Mouse (Mus musculus) heart, embryonic 13.5 days (tissue): ENCODE measurements at regions not wholly inside any gene's neighbourhood (a gene's known extent, or its start where the extent isn't known, plus 50 kb on each side); places are given as distances from the start of the nearest gene placed in this dataset.
A peak's percentile ranks its signal among the peaks of the same experiment; 100 is the strongest.
"Not testable (repeated sequence)": the region's sequence is repeated elsewhere in the genome, so short reads cannot be mapped to it uniquely, and the experiment has no call there.

Experiments
- ATAC-seq: fragments of 200-750 bp; cut with Nextera tagmentation; 2 replicates; pipeline ENCODE4 v1.8.0; 2017; ENCODE audit warnings: moderate TSS enrichment; ENCODE audit not compliant: insufficient number of reproducible peaks, low FRiP score, low TSS enrichment; ENCODE audit errors: extremely low read depth
- H3K27ac ChIP-seq: fragments of 300-500 bp; sonication (generic); replicated peaks from 2 replicates; pipeline ENCODE4 v1.5.1; 2015; ENCODE audit warnings: moderate library complexity, mild to moderate bottlenecking, inconsistent platforms
- H3K27me3 ChIP-seq: fragments of 300-500 bp; sonication (generic); replicated peaks from 2 replicates; pipeline ENCODE4 v1.6.1; 2015; ENCODE audit warnings: mild to moderate bottlenecking, inconsistent platforms
- H3K36me3 ChIP-seq: fragments of 300-500 bp; sonication (generic); 2 replicates; pipeline ENCODE4 v1.6.1; 2015; ENCODE audit warnings: mild to moderate bottlenecking, inconsistent platforms
- H3K4me1 ChIP-seq: fragments of 300-500 bp; sonication (generic); 2 replicates; pipeline ENCODE4 v1.6.1; 2015; ENCODE audit warnings: inconsistent platforms
- H3K4me2 ChIP-seq: fragments of 300-500 bp; sonication (generic); 2 replicates; pipeline ENCODE4 v1.6.1; 2015; ENCODE audit warnings: inconsistent platforms, mild to moderate bottlenecking, moderate library complexity
- H3K4me3 ChIP-seq: fragments of 300-500 bp; sonication (generic); 2 replicates; pipeline ENCODE4 v1.5.1; 2015; ENCODE audit warnings: moderate library complexity, mild to moderate bottlenecking, inconsistent platforms
- H3K9ac ChIP-seq: fragments of 300-500 bp; sonication (generic); 2 replicates; pipeline ENCODE4 v1.6.1; 2015; ENCODE audit warnings: inconsistent platforms, mild to moderate bottlenecking, moderate library complexity
- H3K9me3 ChIP-seq: fragments of 300-500 bp; sonication (generic); 2 replicates; pipeline ENCODE4 v1.6.1; 2016; ENCODE audit warnings: inconsistent platforms
- WGBS: fragments of 180-500 bp; shearing (Covaris S2); methylation state at CpG from one replicate; pipeline ENCODE4 v1.1.7; 2015; ENCODE audit warnings: mixed read lengths; 5-methylcytosine and 5-hydroxymethylcytosine counted together

- ATAC-seq = no peak
- no peaks in the 10 kb centered on the region for H3K9me3 ChIP-seq
- H3K27me3 ChIP-seq = no peaks in the 10 kb centered on the region
- H3K9ac ChIP-seq = no peak overlapping the region
- H3K4me2 ChIP-seq = no peak overlapping the region
- no peaks in the 10 kb centered on the region for H3K36me3 ChIP-seq
- no peaks in the 10 kb centered on the region for H3K4me1 ChIP-seq
- H3K4me3 ChIP-seq = no peak overlapping the region
- H3K27ac ChIP-seq = no peak overlapping the region
Observed at GRCm38 (mm10) chr12:25513679-25514078, 416.7 kb upstream of the Id2 start.

- Histone ChIP-seq H3K36me3 (peaks cover 3% of the 10 kb centered on the region; the same call in 1 of the 2 replicates), H3K4me3 (no peak overlapping the region), H3K9me3 (peaks cover 14% of the 10 kb centered on the region; the same call in 1 of the 2 replicates), H3K4me2 (no peak overlapping the region), H3K4me1 (no peaks in the 10 kb centered on the region), H3K27me3 (no peaks in the 10 kb centered on the region), H3K27ac (no peak overlapping the region), H3K9ac (no peak overlapping the region)
- no peak for ATAC-seq
- WGBS = 82% methylated on average over 4 of the region's 4 CpGs
Observed at GRCm38 (mm10) chr12:25509666-25510065, 412.7 kb upstream of the Id2 start.

GRCm38 (mm10) chr12:25493233-25493632 lies 396.3 kb upstream of the Id2 start:
- Histone ChIP-seq H3K27me3 (no peaks in the 10 kb centered on the region), H3K4me3 (no peak overlapping the region), H3K4me1 (peaks cover 6% of the 10 kb centered on the region; the same call in 1 of the 2 replicates), H3K4me2 (no peak overlapping the region), H3K27ac (no peak overlapping the region), H3K36me3 (no peaks in the 10 kb centered on the region), H3K9ac (no peak overlapping the region), H3K9me3 (no peaks in the 10 kb centered on the region)
- ATAC-seq = no peak
- 67% methylated on average over 5 of the region's 5 CpGs for WGBS

GRCm38 (mm10) chr12:25492483-25493190 lies 395.7 kb upstream of the Id2 start:
- no peak overlapping the region for H3K4me3 ChIP-seq
- no peaks in the 10 kb centered on the region for H3K27me3 ChIP-seq
- WGBS = 80% methylated on average over 3 of the region's 3 CpGs

GRCm38 (mm10) chr12:25475180-25475758 lies 378.3 kb upstream of the Id2 start:
- 30% methylated on average over 10 of the region's 10 CpGs for WGBS

More at GRCm38 (mm10) chr12:25492483-25493190, 395.7 kb upstream of the Id2 start:
- no peak overlapping the region for H3K27ac ChIP-seq
- H3K4me1 ChIP-seq = peaks cover 6% of the 10 kb centered on the region; the same call in 1 of the 2 replicates
- H3K4me2 ChIP-seq = no peak overlapping the region
- no peak overlapping the region for H3K9ac ChIP-seq
- H3K36me3 ChIP-seq = no peaks in the 10 kb centered on the region
- no peak for ATAC-seq
- H3K9me3 ChIP-seq = no peaks in the 10 kb centered on the region

GRCm38 (mm10) chr12:25469181-25469580 lies 372.2 kb upstream of the Id2 start:
- Histone ChIP-seq H3K27me3 (no peaks in the 10 kb centered on the region), H3K4me3 (no peak overlapping the region), H3K4me1 (peaks cover 11% of the 10 kb centered on the region), H3K9ac (no peak overlapping the region), H3K4me2 (no peak overlapping the region), H3K36me3 (no peaks in the 10 kb centered on the region), H3K9me3 (no peaks in the 10 kb centered on the region), H3K27ac (no peak overlapping the region)
- WGBS = 86% methylated on average over 10 of the region's 10 CpGs
- ATAC-seq = no peak

More at GRCm38 (mm10) chr12:25475180-25475758, 378.3 kb upstream of the Id2 start:
- ATAC-seq = no peak
- H3K4me3 ChIP-seq = no peak overlapping the region
- no peaks in the 10 kb centered on the region for H3K9me3 ChIP-seq
- peaks cover 6% of the 10 kb centered on the region; the same call in 1 of the 2 replicates for H3K4me1 ChIP-seq
- H3K36me3 ChIP-seq = no peaks in the 10 kb centered on the region
- H3K4me2 ChIP-seq = no peak overlapping the region
- H3K27me3 ChIP-seq = no peaks in the 10 kb centered on the region
- H3K9ac ChIP-seq = no peak overlapping the region
- no peak overlapping the region for H3K27ac ChIP-seq

GRCm38 (mm10) chr12:25467789-25468188 lies 370.8 kb upstream of the Id2 start:
- Histone ChIP-seq H3K27ac (no peak overlapping the region), H3K9me3 (no peaks in the 10 kb centered on the region), H3K9ac (0 out of 2 replicates have a peak overlapping the region, but pooled peaks have one; percentile 1), H3K4me2 (peak overlapping the region; percentile 50), H3K36me3 (no peaks in the 10 kb centered on the region), H3K27me3 (no peaks in the 10 kb centered on the region), H3K4me3 (no peak overlapping the region), H3K4me1 (peaks cover 11% of the 10 kb centered on the region)
- WGBS = 25% methylated on average over 12 of the region's 12 CpGs
- peak; percentile 31; the same call in 1 of the 2 replicates for ATAC-seq

- 51% methylated on average over 2 of the region's 2 CpGs for WGBS
- ATAC-seq, H3K9ac ChIP-seq, H3K9me3 ChIP-seq, H3K27me3 ChIP-seq, H3K4me3 ChIP-seq, H3K4me1 ChIP-seq, H3K36me3 ChIP-seq, H3K27ac ChIP-seq, H3K4me2 ChIP-seq: not testable (repeated sequence)
Observed at GRCm38 (mm10) chr12:25462690-25463089, 365.8 kb upstream of the Id2 start.

- H3K9ac ChIP-seq = no peak overlapping the region
- 77% methylated on average over 7 of the region's 7 CpGs for WGBS
- peaks cover 12% of the 10 kb centered on the region for H3K4me1 ChIP-seq
- H3K27ac ChIP-seq = no peak overlapping the region
- H3K9me3 ChIP-seq = no peaks in the 10 kb centered on the region
- no peaks in the 10 kb centered on the region for H3K27me3 ChIP-seq
- H3K4me3 ChIP-seq = no peak overlapping the region
- ATAC-seq = no peak
- no peak overlapping the region for H3K4me2 ChIP-seq
- no peaks in the 10 kb centered on the region for H3K36me3 ChIP-seq
Observed at GRCm38 (mm10) chr12:25455281-25455989, 358.5 kb upstream of the Id2 start.

- H3K27me3 ChIP-seq = no peaks in the 10 kb centered on the region
- H3K9ac ChIP-seq = no peak overlapping the region
- no peak for ATAC-seq
- H3K4me3 ChIP-seq = no peak overlapping the region
- H3K9me3 ChIP-seq = no peaks in the 10 kb centered on the region
- H3K4me2 ChIP-seq = no peak overlapping the region
- no peak overlapping the region for H3K27ac ChIP-seq
- H3K36me3 ChIP-seq = no peaks in the 10 kb centered on the region
- H3K4me1 ChIP-seq = peaks cover 12% of the 10 kb centered on the region
- WGBS = 72% methylated on average over 3 of the region's 3 CpGs
Observed at GRCm38 (mm10) chr12:25453356-25453755, 356.4 kb upstream of the Id2 start.

GRCm38 (mm10) chr12:25451156-25451555 lies 354.2 kb upstream of the Id2 start:
- WGBS = 70% methylated on average over 2 of the region's 2 CpGs
- Histone ChIP-seq H3K4me3 (no peak overlapping the region), H3K36me3 (no peaks in the 10 kb centered on the region), H3K27ac (no peak overlapping the region), H3K4me2 (no peak overlapping the region), H3K27me3 (no peaks in the 10 kb centered on the region), H3K4me1 (peaks cover 12% of the 10 kb centered on the region), H3K9ac (no peak overlapping the region), H3K9me3 (no peaks in the 10 kb centered on the region)
- no peak for ATAC-seq
